Mouse (Mus musculus): ENCODE data around the gene Mrpl28.

DNA sequence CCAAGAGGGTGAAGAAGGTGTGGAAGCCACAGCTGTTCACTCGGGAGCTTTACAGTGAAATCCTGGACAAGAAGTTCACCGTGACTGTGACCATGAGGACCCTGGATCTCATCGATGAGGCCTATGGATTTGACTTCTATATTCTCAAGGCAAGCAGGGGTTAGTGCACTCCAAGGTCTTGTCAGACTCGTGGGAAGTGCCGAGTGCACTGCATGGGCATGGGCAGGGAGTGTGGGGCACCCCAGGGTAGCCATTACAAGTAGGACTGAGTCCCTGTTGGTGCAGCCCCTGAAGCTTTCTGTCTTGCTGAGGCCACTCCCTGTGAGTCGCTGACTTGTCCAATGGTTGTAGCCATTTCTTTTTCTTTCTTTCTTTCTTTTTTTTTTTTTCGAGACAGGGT, 1.3 kb downstream of the Mrpl28 start:
- TF ChIP-seq CTCF (IDR thresholded peaks at IDR 0.05; ENCODE audit: low read depth, low read length) (no peak), GATA1 (IDR thresholded peaks at IDR 0.05; ENCODE audit: borderline replicate concordance, low read length) (no peak), TAL1 (conservative IDR thresholded peaks at IDR 0.05; ENCODE audit: low read depth, low read length) (no peak)

Data from G1E (cell line).